Mouse (Mus musculus) urinary bladder, adult 18-20 months (tissue): Measurements from ENCODE around the gene Cyp4f14.
"Not testable (repeated sequence)": the region's sequence is repeated elsewhere in the genome, so short reads cannot be mapped to it uniquely, and the experiment has no call there.

Experiments used
- DNase-seq, 2 experiments: peaks; one replicate each; pipeline ENCODE4 v3.0.0; 2022; ENCODE audit warnings: low spot score in 2 of 2, mixed read lengths in 2 of 2

Gene Cyp4f14

DNA sequence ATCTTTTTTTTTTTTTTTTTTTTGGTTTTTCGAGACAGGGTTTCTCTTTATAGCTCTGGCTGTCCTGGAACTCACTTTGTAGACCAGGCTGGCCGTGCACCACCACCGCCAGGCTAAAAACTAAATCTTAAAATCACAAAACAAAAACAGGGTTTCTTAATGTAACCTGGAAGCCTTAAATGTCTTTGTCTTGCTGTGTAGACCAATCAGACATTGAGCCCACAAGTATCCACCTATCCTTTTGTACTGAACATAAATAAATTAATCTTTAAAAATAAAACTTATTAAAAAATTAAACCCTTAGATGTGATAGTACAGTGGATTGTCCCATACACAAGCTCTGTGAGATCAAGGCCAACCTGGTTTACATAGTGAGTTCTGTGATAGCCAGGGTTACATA lies 23.2 kb downstream of the Cyp4f14 start:
- DNase-seq: no peak

GRCm38 (mm10) chr17:32891239-32892180 lies 25.6 kb downstream of the Cyp4f14 start, which contains the start of gene Zfp870:
Zfp870 (minus strand) TSS chr17:32891642.
- DNase-seq: peak; percentile 61 to 77

DNA sequence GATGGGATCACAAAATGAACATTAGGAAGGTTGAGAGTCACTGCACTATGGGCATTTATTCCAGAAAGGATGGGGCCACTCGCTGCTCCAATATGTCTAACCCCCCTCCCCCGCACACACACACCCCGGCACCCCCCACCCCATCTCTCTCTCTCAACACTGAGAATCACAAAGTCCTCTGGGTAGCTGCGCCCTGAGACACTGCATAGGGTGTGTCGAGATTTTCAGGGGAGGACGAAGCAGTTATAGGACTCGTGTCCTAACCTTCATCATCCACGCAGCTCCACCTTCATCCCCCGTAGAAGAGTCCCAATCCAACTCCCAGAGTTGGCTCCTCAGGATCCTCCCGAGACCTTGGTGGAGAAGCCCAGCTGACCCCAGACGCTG lies 26.3 kb downstream of the Cyp4f14 start:
- DNase-seq: no peak

DNA sequence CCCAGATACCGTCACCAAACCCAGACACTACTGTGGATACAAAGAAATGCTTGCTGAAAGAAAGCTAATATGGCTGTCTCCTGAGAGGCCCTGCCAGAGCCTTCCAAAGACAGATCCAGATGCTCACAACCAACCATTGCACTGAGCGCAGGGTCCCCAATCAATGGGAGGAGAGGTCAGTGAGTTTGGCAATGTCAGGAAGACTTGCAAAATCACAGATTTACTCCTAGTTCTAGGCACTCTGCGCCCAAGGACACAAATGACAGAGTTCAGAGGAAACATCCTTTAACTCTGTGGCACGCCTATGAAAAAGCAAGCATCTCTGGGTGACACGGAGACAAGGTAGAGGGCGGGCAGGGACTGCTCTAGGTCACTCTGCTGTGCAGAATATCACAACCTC lies 27.5 kb downstream of the Cyp4f14 start:
- no peak for DNase-seq

GRCm38 (mm10) chr17:32880320-32881218 lies 36.6 kb downstream of the Cyp4f14 start:
- no peak for DNase-seq

DNA sequence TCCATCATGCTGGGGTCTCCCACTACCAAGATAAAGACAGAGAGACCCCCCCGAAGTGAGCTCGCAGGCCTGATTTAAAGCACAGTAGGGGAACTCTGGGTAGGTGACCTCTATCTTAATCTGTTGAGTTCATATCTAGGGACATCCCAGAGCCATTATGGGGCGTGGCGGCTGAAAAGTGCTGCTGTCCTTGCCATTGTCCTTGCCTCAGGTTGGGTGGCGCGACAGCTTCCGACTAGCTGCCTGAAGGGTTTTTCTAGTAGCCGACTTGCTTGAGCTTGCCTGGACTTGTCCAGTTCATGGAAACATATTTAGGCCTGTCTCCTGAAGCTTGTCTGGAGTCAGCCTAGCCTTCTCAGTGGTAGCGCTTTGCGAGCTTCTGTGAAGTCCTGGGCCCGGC lies 38.4 kb downstream of the Cyp4f14 start:
- DNase-seq: no peak

DNA sequence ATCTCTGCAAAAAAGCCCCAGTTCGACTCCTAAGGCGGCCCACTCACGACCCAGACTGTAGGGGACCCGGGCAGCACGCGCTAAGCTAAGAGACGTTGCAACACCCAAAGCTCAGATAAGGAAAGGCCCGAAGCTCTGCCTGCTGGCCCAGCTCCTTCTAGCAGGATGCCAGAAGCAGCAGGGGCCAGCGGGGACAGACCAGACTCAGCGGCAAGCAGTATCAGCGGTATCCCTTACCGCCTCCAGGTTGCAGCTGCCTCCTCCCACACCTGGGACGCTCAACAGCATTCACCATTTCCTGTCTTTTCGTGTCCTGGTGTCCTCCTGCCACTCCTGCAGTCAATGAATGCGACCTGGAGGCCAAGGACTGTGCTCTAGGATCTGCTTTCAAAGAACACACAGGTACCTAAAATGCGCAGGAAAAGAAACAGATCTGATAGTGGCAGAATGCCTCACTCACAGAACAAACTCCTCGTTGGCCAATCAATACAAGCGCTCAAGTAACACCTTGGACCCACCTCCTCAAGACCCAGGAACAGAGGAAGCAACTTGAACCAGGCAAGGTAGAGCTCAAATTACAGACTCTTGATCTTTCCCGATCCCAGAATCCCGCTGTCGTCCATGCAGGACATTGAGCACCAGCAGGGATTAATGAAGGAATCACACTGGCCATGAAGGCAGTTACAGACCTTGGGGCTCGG lies 39.5 kb downstream of the Cyp4f14 start:
- no peak for DNase-seq

DNA sequence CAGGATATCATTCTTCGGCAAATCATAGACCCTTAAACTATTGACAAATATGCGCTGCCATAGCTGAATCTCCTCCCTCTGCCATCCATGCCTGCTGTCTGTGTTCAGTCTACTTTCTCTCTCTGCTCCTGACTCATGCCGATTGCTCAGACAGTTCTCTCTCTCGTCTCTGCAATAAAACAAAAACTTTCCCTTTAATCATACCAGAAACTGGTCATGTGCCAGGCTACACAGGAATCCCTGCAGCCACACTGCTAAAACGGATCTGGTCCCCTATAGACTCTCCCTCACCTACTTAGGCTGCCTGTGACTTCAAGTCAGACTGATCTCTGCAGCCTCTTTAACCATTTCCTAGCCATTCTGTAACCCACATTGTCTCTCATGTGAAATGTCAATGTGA lies 44.4 kb downstream of the Cyp4f14 start:
- DNase-seq: no peak

DNA sequence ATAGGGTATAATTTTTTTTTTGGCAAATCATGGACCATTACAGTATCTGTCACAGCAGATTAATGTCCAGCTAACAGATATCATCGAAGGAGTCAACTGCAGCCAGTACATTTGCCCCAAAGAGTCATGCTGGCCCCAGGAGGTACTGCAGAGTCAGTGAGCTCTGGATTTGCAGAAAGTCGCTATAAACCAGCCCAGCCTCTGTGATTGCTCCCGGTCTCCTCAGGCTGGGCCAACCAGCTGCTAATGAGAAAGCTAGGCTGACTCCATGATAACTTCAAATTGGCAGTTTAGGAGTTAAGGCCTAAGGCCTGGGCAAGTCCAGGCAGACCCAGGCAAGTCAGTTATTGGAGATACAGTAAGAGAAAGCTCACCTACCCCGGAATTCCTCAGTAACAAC lies 45.1 kb downstream of the Cyp4f14 start:
- DNase-seq: no peak

- DNase-seq: no peak
These were observed 45.7 kb downstream of the Cyp4f14 start for GRCm38 (mm10) chr17:32871483-32871882.

DNA sequence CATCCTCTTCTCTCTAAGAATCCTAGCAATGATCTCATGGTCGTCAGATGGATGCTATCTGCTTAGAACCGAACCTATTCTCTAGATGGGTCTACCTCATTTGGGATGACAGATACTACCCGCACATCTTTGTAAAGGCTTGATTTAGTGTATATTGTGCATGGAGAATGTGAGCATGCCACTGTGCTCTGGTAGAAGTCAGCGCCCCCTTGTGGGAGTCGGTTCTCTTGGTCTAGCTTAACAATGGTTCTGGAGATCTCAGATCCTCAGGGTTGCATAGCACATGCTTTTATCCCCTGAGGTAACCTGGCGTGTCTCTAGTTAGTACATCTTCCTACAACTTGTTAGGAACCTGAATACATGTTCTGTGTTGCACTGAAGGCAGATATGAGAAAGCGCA lies 49.9 kb downstream of the Cyp4f14 start:
- DNase-seq: not testable (repeated sequence)

DNA sequence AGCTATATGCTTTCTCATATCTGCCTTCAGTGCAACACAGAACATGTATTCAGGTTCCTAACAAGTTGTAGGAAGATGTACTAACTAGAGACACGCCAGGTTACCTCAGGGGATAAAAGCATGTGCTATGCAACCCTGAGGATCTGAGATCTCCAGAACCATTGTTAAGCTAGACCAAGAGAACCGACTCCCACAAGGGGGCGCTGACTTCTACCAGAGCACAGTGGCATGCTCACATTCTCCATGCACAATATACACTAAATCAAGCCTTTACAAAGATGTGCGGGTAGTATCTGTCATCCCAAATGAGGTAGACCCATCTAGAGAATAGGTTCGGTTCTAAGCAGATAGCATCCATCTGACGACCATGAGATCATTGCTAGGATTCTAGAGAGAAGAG lies 60.4 kb downstream of the Cyp4f14 start:
- not testable (repeated sequence) for DNase-seq
